Mouse (Mus musculus) erythroblast, embryonic 14.5 days (primary cell): ENCODE results near the gene Rpl10a.

Source experiments
- GATA1 ChIP-seq: IDR thresholded peaks from 2 replicates; pipeline ENCODE4 v1.6.1; 2012; ENCODE audit warnings: low read length, inconsistent platforms, mixed read lengths
- TAL1 ChIP-seq: IDR thresholded peaks from 3 replicates; pipeline ENCODE4 v1.6.1; 2012; ENCODE audit warnings: low read length, inconsistent platforms, mixed read lengths

GRCm38 (mm10) chr17:28323786-28324185, 4.5 kb upstream of the Rpl10a start:
- TF ChIP-seq TAL1 = no peak
- no peak for TF ChIP-seq GATA1
